Mouse (Mus musculus): ENCODE results near the gene Vav2. TPM values are rescaled to one million over a fixed set of nuclear protein-coding genes. Genes with fewer than 3 reads are reported as not detected.

The Vav2 gene
- polyA plus RNA-seq, 1 experiment: 48.0 TPM

- no peak for TF ChIP-seq CTCF (IDR thresholded peaks at IDR 0.05; ENCODE audit: borderline replicate concordance, control insufficient read depth, extremely low read depth, insufficient read depth, low read length, poor library complexity)
- TF ChIP-seq POLR2A (IDR thresholded peaks at IDR 0.05; ENCODE audit: control insufficient read depth, extremely low read depth, insufficient read depth, low read length, poor library complexity): no peak
- H3K4me3 ChIP-seq (ENCODE audit: control insufficient read depth, insufficient read depth, low read length): no peak overlapping the region
Observed at GRCm38 (mm10) chr2:27443450-27443708, 16.5 kb upstream of the Vav2 start.

GRCm38 (mm10) chr2:27442708-27443449 is 16.0 kb upstream of the Vav2 start:
- Histone ChIP-seq H3K36me3 (ENCODE audit: control insufficient read depth, insufficient read depth, low read length) (peaks cover 12% of the 10 kb centered on the region), H3K4me3 (ENCODE audit: control insufficient read depth, insufficient read depth, low read length) (peak overlapping the region; percentile 51), H3K27ac (ENCODE audit: control insufficient read depth, insufficient read depth, low read length) (no peak overlapping the region), H3K4me1 (replicated peaks; ENCODE audit: control insufficient read depth, insufficient read depth, low read length) (peaks cover 24% of the 10 kb centered on the region), H3K27me3 (ENCODE audit: control insufficient read depth, insufficient read depth, low read length) (no peaks in the 10 kb centered on the region)
- TF ChIP-seq POLR2A (IDR thresholded peaks at IDR 0.05; ENCODE audit: control insufficient read depth, extremely low read depth, insufficient read depth, low read length, poor library complexity): no peak
- DNase-seq: no peak
- WGBS: 63% methylated on average over 20 of the region's 20 CpGs

More at GRCm38 (mm10) chr2:27443450-27443708, 16.5 kb upstream of the Vav2 start:
- no peak overlapping the region for H3K27ac ChIP-seq (ENCODE audit: control insufficient read depth, insufficient read depth, low read length)
- peaks cover 12% of the 10 kb centered on the region for H3K36me3 ChIP-seq (ENCODE audit: control insufficient read depth, insufficient read depth, low read length)
- H3K4me1 ChIP-seq (replicated peaks; ENCODE audit: control insufficient read depth, insufficient read depth, low read length): peaks cover 20% of the 10 kb centered on the region
- H3K27me3 ChIP-seq (ENCODE audit: control insufficient read depth, insufficient read depth, low read length): no peaks in the 10 kb centered on the region
- no peak for DNase-seq
- 90% methylated on average over 5 of the region's 5 CpGs for WGBS

DNA sequence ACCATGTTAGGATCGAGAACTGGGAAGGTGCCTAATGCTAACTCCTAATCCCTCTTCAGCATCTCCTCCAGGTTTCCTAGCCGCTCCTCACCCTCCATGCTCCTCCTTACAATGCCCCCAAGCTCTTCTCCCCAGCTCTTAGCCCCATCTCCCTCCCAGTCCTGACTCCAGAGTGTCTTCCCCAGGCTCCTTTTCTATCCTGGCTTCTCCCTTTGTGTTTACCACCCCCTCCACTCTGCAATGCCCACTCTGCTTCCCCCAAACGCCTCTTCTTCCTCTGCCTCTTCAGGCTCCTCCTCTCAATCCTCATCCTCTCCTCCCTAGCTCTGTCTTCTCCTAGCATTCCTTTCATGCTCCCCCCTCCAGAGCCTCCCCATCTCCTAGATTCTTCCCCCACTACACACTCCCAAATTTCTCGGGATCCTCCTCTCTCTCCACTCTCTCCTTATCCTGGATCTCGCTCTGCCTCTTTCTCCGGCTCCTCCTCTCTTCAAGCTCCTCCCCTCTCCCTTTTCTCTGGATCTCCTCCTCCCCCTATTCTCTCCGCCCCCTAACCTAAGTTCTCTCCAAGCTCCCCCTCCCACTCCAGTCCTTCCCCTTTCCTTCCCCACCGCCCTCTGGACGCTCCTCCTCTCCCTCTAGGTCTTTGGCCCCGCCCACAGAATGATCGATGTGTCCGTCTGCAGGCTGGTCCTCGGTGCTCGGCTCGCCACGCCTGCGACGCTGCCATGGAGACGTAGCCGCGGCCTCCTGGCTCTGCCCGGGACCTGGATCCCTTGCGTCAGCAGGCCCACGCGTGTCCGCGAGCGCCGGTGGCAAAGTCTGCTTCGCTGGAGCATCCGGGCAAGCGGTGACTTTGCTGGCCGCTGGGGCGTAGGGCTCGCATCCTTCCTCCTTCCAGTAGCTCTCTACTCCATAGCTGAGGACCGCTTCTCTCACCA is 15.2 kb upstream of the Vav2 start, which contains the start of gene Brd3os:
Gene Brd3os (plus strand): TSS at position 558 of the 941 bp plus-strand sequence.
- Histone ChIP-seq H3K27ac (ENCODE audit: control insufficient read depth, insufficient read depth, low read length) (no peak within 1 kb of the TSS; the same call in 1 of the 2 replicates), H3K27me3 (ENCODE audit: control insufficient read depth, insufficient read depth, low read length) (no peaks in the 10 kb centered on the region), H3K4me3 (ENCODE audit: control insufficient read depth, insufficient read depth, low read length) (peak within 1 kb of the TSS; percentile 51), H3K4me1 (replicated peaks; ENCODE audit: control insufficient read depth, insufficient read depth, low read length) (peaks cover 24% of the 10 kb centered on the region), H3K36me3 (ENCODE audit: control insufficient read depth, insufficient read depth, low read length) (peaks cover 6% of the 10 kb centered on the region)
- 5% methylated on average over 36 of the region's 36 CpGs for WGBS
- no peak for TF ChIP-seq CTCF (IDR thresholded peaks at IDR 0.05; ENCODE audit: borderline replicate concordance, control insufficient read depth, extremely low read depth, insufficient read depth, low read length, poor library complexity)
- TF ChIP-seq POLR2A (IDR thresholded peaks at IDR 0.05; ENCODE audit: control insufficient read depth, extremely low read depth, insufficient read depth, low read length, poor library complexity): no peak
- DNase-seq: peak; percentile 66

- peak; percentile 48 for DNase-seq
- TF ChIP-seq POLR2A (IDR thresholded peaks at IDR 0.05; ENCODE audit: control insufficient read depth, extremely low read depth, insufficient read depth, low read length, poor library complexity) (no peak), CTCF (IDR thresholded peaks at IDR 0.05; ENCODE audit: borderline replicate concordance, control insufficient read depth, extremely low read depth, insufficient read depth, low read length, poor library complexity) (no peak)
- Histone ChIP-seq H3K27me3 (ENCODE audit: control insufficient read depth, insufficient read depth, low read length) (no peaks in the 10 kb centered on the region), H3K36me3 (ENCODE audit: control insufficient read depth, insufficient read depth, low read length) (no peaks in the 10 kb centered on the region), H3K27ac (ENCODE audit: control insufficient read depth, insufficient read depth, low read length) (no peak overlapping the region), H3K4me1 (replicated peaks; ENCODE audit: control insufficient read depth, insufficient read depth, low read length) (peaks cover 34% of the 10 kb centered on the region), H3K4me3 (ENCODE audit: control insufficient read depth, insufficient read depth, low read length) (no peak overlapping the region)
- 11% methylated on average over 11 of the region's 11 CpGs for WGBS
Observed at GRCm38 (mm10) chr2:27438281-27438680, 11.4 kb upstream of the Vav2 start.

GRCm38 (mm10) chr2:27437876-27438275 is 11.0 kb upstream of the Vav2 start:
- Histone ChIP-seq H3K4me3 (ENCODE audit: control insufficient read depth, insufficient read depth, low read length) (no peak overlapping the region), H3K36me3 (ENCODE audit: control insufficient read depth, insufficient read depth, low read length) (no peaks in the 10 kb centered on the region), H3K27ac (ENCODE audit: control insufficient read depth, insufficient read depth, low read length) (no peak overlapping the region), H3K27me3 (ENCODE audit: control insufficient read depth, insufficient read depth, low read length) (no peaks in the 10 kb centered on the region), H3K4me1 (replicated peaks; ENCODE audit: control insufficient read depth, insufficient read depth, low read length) (peaks cover 34% of the 10 kb centered on the region)
- WGBS: 93% methylated on average over 1 of the region's 1 CpGs
- no peak for DNase-seq
- TF ChIP-seq CTCF (IDR thresholded peaks at IDR 0.05; ENCODE audit: borderline replicate concordance, control insufficient read depth, extremely low read depth, insufficient read depth, low read length, poor library complexity): no peak
- TF ChIP-seq POLR2A (IDR thresholded peaks at IDR 0.05; ENCODE audit: control insufficient read depth, extremely low read depth, insufficient read depth, low read length, poor library complexity): no peak

- Histone ChIP-seq H3K27me3 (ENCODE audit: control insufficient read depth, insufficient read depth, low read length) (no peaks in the 10 kb centered on the region), H3K36me3 (ENCODE audit: control insufficient read depth, insufficient read depth, low read length) (no peaks in the 10 kb centered on the region), H3K4me1 (replicated peaks; ENCODE audit: control insufficient read depth, insufficient read depth, low read length) (peaks cover 26% of the 10 kb centered on the region), H3K27ac (ENCODE audit: control insufficient read depth, insufficient read depth, low read length) (peak overlapping the region; percentile 76), H3K4me3 (ENCODE audit: control insufficient read depth, insufficient read depth, low read length) (no peak overlapping the region)
- whole genome bisulfite sequencing: 17% methylated on average over 2 of the region's 2 CpGs
- DNase-seq: peak; percentile 55
- TF ChIP-seq CTCF (IDR thresholded peaks at IDR 0.05; ENCODE audit: borderline replicate concordance, control insufficient read depth, extremely low read depth, insufficient read depth, low read length, poor library complexity) (no peak), POLR2A (IDR thresholded peaks at IDR 0.05; ENCODE audit: control insufficient read depth, extremely low read depth, insufficient read depth, low read length, poor library complexity) (no peak)
Observed at GRCm38 (mm10) chr2:27432599-27432998, 5.8 kb upstream of the Vav2 start.

Measured in thymus, adult 2 months (tissue).